Mouse (Mus musculus) activated CD4-positive, CD25-positive, alpha-beta regulatory T cell, adult 9 weeks (primary cell): ENCODE measurements around the gene Grm1. TPM values are rescaled to one million over a fixed set of nuclear protein-coding genes. Genes with fewer than 3 reads are reported as not detected.

Experiments
- polyA plus RNA-seq: library from polyadenylated mRNA; unstranded; fragments of 100-300 nt; shearing (Covaris generic); gene quantifications from one replicate; pipeline ENCODE4 v1.2.1, GENCODE M21; 2017

The Grm1 gene
- polyA plus RNA-seq: not detected

GRCm38 (mm10) chr10:11081611-11082398 is at the start of gene Grm1:
TSS of gene Grm1 (minus strand) at chr10:11082356.

GRCm38 (mm10) chr10:10681048-10681447 is 401.1 kb downstream of the Grm1 start, which contains the start of gene Gm10944:
TSS of gene Gm10944 (plus strand) at chr10:10681348.

Other genes with a start within 250 kb of the Grm1 start
- gene Shprh, start 67.1 kb upstream of the Grm1 start, polyA plus RNA-seq: 65.3 TPM
- 2.9 TPM for gene Fbxo30, start 199.0 kb upstream of the Grm1 start, polyA plus RNA-seq